Mouse (Mus musculus) liver, embryonic 15.5 days (tissue): ENCODE results near the gene Ube4a. TPM values are rescaled to one million over a fixed set of nuclear protein-coding genes. Genes with fewer than 3 reads are reported as not detected.

ENCODE experiments used
- ATAC-seq: fragments of 200-750 bp; cut with Nextera tagmentation; 2 replicates; pipeline ENCODE4 v1.8.0; 2017; ENCODE audit warnings: moderate number of reproducible peaks, mild to moderate bottlenecking, moderate library complexity; ENCODE audit not compliant: insufficient read depth
- H3K27ac ChIP-seq: fragments of 300-500 bp; sonication (generic); replicated peaks from 2 replicates; pipeline ENCODE4 v1.5.1; 2015; ENCODE audit warnings: mild to moderate bottlenecking, inconsistent platforms
- H3K27me3 ChIP-seq: fragments of 300-500 bp; sonication (generic); 2 replicates; pipeline ENCODE4 v1.6.1; 2015; ENCODE audit warnings: mild to moderate bottlenecking, inconsistent platforms
- H3K36me3 ChIP-seq: fragments of 300-500 bp; sonication (generic); replicated peaks from 2 replicates; pipeline ENCODE4 v1.6.1; 2015; ENCODE audit warnings: moderate library complexity, mild to moderate bottlenecking, inconsistent platforms
- H3K4me1 ChIP-seq: fragments of 300-500 bp; sonication (generic); replicated peaks from 2 replicates; pipeline ENCODE4 v1.6.1; 2015; ENCODE audit warnings: inconsistent platforms
- H3K4me2 ChIP-seq: fragments of 300-500 bp; sonication (generic); 2 replicates; pipeline ENCODE4 v1.6.1; 2015; ENCODE audit warnings: moderate library complexity, mild to moderate bottlenecking, inconsistent platforms
- H3K4me3 ChIP-seq: fragments of 300-500 bp; sonication (generic); replicated peaks from 2 replicates; pipeline ENCODE4 v1.5.1; 2015; ENCODE audit warnings: mild to moderate bottlenecking, inconsistent platforms
- H3K9ac ChIP-seq: fragments of 300-500 bp; sonication (generic); 2 replicates; pipeline ENCODE4 v1.6.1; 2015; ENCODE audit warnings: moderate library complexity, mild to moderate bottlenecking, inconsistent platforms
- H3K9me3 ChIP-seq: fragments of 300-500 bp; sonication (generic); replicated peaks from 2 replicates; pipeline ENCODE4 v1.6.1; 2016; ENCODE audit warnings: inconsistent platforms
- WGBS: fragments of 180-500 bp; shearing (Covaris S2); methylation state at CpG from one replicate; pipeline ENCODE4 v1.1.7; 2015; ENCODE audit warnings: mixed read lengths; ENCODE audit not compliant: insufficient replicate concordance; 5-methylcytosine and 5-hydroxymethylcytosine counted together
- polyA plus RNA-seq: library from polyadenylated mRNA; unstranded; fragments of >200 nt; fragmentation: Nextera tagmentation; extraction: Ambion mirVana; gene quantifications from 2 replicates; pipeline ENCODE4 v1.2.1, GENCODE M21; 2015

Gene Ube4a
- polyA plus RNA-seq = 10.3 and 10.9 TPM in 2 replicates

DNA sequence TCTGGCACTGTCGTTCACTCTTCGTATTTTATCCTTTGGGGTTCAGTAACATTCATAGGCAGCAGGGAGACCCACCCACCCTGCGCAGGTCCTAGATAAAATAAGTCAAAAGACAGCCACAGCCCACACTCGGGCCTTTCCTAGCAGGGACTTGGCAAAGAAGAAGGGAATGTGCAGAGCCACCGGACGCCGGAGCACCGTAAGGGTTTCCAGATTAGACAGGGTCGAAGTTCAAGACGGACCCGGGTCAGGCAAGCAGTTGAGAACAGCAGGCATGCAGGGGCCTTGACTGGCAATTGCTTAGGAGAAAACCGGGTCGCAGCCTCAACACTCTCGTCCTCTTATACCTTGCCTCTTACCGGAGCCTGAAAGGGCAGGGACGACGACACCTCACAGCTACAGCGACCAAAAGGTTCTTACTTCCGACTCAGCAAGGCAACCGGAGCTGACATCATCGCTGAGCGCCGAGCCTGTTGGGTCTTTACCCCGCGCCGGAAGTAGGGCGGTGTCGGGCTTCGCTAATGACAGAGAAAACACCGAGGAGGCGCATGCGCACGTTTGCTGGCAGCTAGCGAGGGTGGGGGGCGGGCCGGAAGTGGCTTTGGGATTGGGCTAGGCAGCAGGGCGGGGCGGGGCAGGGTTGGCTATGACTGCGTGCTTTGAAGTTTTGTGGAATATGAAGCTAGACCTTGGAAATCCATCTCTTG, at the start of gene Ube4a:
Ube4a (minus strand) TSS at position 475 of the 707 bp plus-strand sequence.
- H3K4me3 ChIP-seq = peak within 1 kb of the TSS; percentile 83
- H3K9me3 ChIP-seq = no peaks in the 10 kb centered on the region
- under 1% methylated on average over 39 of the region's 39 CpGs for WGBS

DNA sequence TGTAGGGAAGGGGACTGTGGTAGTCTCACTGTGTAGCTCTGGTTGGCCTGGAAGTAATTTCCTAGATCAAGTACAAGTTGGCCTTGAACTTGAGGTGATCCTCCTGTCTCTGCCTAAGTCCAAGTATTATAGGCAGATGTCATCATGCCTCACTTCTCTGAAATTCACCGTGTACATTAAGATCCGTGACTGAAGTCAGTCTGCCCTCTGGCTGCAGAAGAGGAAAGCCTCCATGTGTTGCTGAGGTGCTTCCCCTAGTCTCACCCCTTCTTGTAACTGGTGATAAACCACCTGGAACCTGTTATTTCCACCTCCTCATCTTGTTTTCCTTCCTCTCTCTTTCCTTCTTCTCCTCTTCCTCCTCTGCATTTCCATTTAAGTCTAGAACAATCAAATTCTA, 49.5 kb upstream of the Ube4a start:
- Histone ChIP-seq H3K36me3 (no peaks in the 10 kb centered on the region), H3K9me3 (no peaks in the 10 kb centered on the region), H3K9ac (no peak overlapping the region), H3K4me3 (no peak overlapping the region), H3K4me1 (no peaks in the 10 kb centered on the region), H3K27ac (no peak overlapping the region), H3K27me3 (0 out of 2 replicates have a peak, but pooled peaks cover 5% of the 10 kb centered on the region), H3K4me2 (no peak overlapping the region)
- 36% methylated on average over 2 of the region's 2 CpGs for WGBS
- no peak for ATAC-seq

More for the DNA sequence above, at the start of gene Ube4a:
- Histone ChIP-seq H3K27me3 (peaks cover 6% of the 10 kb centered on the region), H3K27ac (peak within 1 kb of the TSS; percentile 83), H3K4me1 (peaks cover 27% of the 10 kb centered on the region), H3K36me3 (peaks cover 26% of the 10 kb centered on the region), H3K4me2 (peak within 1 kb of the TSS; percentile 86), H3K9ac (peak within 1 kb of the TSS; percentile 75)
- ATAC-seq = peak; percentile 95

DNA sequence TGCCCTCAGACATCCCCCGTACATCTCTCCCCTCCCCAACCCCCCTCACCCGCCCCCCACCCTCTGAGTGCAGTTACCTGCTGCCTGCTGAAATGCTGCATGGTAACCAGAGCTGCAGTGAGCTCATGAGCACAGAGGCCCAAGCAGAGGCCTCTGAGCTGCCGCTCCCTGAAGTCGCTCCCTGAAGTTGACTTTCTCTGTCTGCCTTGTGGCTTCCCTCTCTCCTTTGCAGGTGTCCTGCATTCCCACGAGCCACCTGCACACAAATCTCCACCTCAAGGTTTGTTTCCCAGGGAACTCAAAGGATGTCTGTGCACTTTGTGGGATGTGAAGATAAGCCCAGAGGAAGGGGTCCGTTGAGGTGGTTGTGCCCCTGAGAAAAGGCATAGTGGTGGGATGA, 45.9 kb upstream of the Ube4a start:
- no peak overlapping the region for H3K9ac ChIP-seq
- 40% methylated on average over 6 of the region's 6 CpGs for WGBS

DNA sequence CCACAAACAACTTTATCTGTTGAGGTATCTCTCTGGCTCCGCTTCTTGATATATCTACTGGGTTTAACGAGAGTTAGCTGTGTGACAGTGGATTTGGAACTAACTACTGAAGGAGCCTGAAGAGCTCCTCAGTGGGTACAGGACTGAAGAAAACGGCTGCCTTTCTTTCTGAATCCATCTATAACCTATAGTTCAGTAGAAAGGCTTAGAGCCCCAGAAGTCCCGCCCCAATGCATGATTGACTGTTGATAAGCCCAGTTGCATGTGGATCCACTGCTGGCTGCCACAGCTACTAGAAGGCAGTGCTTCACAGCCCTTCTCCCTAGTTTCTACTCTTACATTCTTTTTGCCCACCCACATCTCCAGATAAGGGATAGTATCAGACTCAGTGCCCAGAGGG, 45.1 kb upstream of the Ube4a start:
- Histone ChIP-seq H3K36me3 (no peaks in the 10 kb centered on the region), H3K27ac (no peak overlapping the region), H3K9ac (no peak overlapping the region), H3K4me1 (no peaks in the 10 kb centered on the region), H3K4me3 (no peak overlapping the region), H3K4me2 (no peak overlapping the region), H3K9me3 (no peaks in the 10 kb centered on the region), H3K27me3 (peaks cover 6% of the 10 kb centered on the region; the same call in 1 of the 2 replicates)
- 34% methylated on average over 4 of the region's 4 CpGs for WGBS
- no peak for ATAC-seq

More for the DNA sequence above, 45.9 kb upstream of the Ube4a start:
- ATAC-seq = no peak
- H3K4me2 ChIP-seq = no peak overlapping the region
- no peaks in the 10 kb centered on the region for H3K9me3 ChIP-seq
- H3K27ac ChIP-seq = no peak overlapping the region
- no peaks in the 10 kb centered on the region for H3K36me3 ChIP-seq
- no peak overlapping the region for H3K4me3 ChIP-seq
- no peaks in the 10 kb centered on the region for H3K4me1 ChIP-seq
- peaks cover 6% of the 10 kb centered on the region; the same call in 1 of the 2 replicates for H3K27me3 ChIP-seq

DNA sequence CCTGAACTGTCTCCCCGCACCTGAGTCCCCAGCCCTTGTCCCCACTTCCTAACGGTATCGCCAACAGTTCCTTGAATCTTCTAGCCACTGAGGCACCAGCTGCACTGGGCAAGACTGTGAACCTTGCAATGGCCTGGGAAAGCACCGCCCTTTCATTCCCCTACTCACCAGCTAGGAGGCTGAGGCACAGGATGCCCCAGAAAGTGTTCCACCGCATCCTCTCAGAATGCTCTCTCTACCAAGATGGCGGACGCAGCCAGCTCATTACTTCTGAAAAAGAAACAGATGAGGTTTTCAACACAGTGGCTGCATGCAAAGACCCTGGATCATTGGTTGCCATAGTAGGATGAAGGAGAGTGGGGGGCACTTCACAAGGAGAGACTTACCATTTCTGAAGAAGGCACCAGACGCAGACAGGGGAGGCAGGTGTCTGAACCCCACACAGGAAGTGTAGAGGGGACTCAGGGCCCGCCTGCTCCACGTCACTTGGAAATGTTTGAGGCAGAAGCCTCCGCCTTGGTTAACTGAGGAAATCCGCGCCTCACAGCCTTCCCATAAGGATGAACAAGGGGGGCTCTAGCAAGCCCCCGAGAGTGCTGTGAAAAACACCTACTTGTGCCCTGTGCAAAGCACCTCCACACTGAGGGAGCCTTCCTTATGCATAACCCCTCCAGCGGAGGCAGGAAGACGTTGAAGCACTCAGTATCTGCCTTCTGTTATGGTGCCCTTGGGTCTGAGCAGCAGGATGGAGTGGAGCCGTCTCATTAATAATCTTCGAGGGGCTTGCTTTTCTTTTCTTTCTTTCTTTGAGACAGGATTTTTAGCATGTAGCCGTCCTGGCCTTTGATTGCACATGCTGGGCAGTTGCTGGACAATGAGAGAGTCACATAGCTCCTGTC, 44.0 kb upstream of the Ube4a start, which contains the start of gene Cd3e:
Cd3e (minus strand) TSS at position 448 of the 899 bp plus-strand sequence.
- ATAC-seq = no peak
- H3K4me3 ChIP-seq = no peak within 1 kb of the TSS

DNA sequence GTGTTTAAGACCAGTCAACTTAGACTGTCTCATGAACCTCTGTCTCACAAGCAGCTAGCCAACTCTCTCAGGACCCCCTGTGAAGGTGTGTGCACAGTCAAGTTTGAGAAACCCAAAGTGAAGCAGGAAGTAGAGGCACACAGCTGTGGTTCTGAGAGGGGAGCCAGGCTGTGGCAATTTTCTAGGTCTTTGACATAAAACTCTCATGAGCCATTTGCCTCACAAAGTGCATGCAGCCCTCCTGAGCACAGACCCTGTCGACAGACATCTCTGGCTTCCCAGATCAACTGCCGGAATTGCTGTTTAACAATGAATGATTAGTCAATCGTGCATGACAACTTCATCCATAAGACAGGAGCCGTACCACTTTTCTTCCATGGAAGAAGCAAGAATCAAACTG, 42.9 kb upstream of the Ube4a start:
- Histone ChIP-seq H3K4me3 (no peak overlapping the region), H3K27ac (no peak overlapping the region), H3K4me1 (no peaks in the 10 kb centered on the region), H3K4me2 (no peak overlapping the region), H3K27me3 (peaks cover 6% of the 10 kb centered on the region; the same call in 1 of the 2 replicates), H3K9me3 (no peaks in the 10 kb centered on the region), H3K9ac (no peak overlapping the region), H3K36me3 (no peaks in the 10 kb centered on the region)
- ATAC-seq = no peak
- WGBS = 77% methylated on average over 4 of the region's 4 CpGs

More for the DNA sequence above, 44.0 kb upstream of the Ube4a start, which contains the start of gene Cd3e:
- no peaks in the 10 kb centered on the region for H3K36me3 ChIP-seq
- no peaks in the 10 kb centered on the region for H3K9me3 ChIP-seq
- WGBS = 72% methylated on average over 19 of the region's 19 CpGs
- H3K4me1 ChIP-seq = no peaks in the 10 kb centered on the region
- no peak within 1 kb of the TSS for H3K9ac ChIP-seq
- H3K27ac ChIP-seq = no peak within 1 kb of the TSS
- H3K27me3 ChIP-seq = peaks cover 6% of the 10 kb centered on the region; the same call in 1 of the 2 replicates
- H3K4me2 ChIP-seq = no peak within 1 kb of the TSS

DNA sequence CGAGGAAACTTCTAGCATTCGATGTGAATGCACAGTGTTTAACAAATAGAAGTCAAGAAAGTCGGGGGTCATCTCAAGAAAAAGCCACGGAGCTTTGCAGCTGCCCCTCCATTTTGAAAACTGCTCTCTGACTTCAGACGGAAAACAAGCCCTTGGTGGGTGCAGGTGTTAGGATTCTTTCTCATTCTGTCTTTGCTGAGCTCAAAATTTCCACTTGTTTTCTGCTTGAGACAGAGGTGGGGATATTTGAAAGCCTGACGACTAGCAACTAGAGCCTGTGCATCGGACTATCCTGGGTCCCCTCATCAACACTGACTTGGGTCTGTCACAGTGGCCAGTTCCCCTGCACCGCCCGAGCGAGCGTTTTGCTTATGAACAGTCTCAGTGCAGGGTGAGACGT, 42.0 kb upstream of the Ube4a start:
- WGBS = 53% methylated on average over 12 of the region's 12 CpGs
- no peak for ATAC-seq
- H3K9ac ChIP-seq = no peak overlapping the region
- H3K27ac ChIP-seq = no peak overlapping the region
- H3K36me3 ChIP-seq = no peaks in the 10 kb centered on the region
- peaks cover 11% of the 10 kb centered on the region; the same call in 1 of the 2 replicates for H3K27me3 ChIP-seq
- H3K4me2 ChIP-seq = no peak overlapping the region
- H3K4me1 ChIP-seq = no peaks in the 10 kb centered on the region
- no peak overlapping the region for H3K4me3 ChIP-seq
- H3K9me3 ChIP-seq = no peaks in the 10 kb centered on the region

DNA sequence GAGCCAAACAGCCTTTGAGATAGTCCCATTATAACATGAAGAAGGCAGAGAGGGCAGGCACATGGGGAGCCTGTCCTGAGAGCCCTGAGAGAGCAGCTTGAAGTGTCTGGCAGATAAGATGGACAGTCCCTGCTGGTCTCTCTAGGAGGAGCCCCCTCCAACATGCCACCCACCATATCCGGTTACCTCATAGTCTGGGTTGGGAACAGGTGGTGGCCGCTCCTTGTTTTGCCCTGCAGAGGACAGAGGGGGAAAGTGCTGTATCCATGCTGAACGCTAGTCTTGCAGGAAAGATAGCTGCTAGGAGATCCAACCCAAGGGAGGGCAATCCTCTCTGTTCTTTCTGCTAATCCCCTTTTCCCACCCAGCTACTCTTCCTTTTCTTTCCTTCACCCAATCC, 34.8 kb upstream of the Ube4a start:
- Histone ChIP-seq H3K27me3 (peaks cover 26% of the 10 kb centered on the region; the same call in 1 of the 2 replicates), H3K9me3 (no peaks in the 10 kb centered on the region), H3K36me3 (no peaks in the 10 kb centered on the region), H3K4me2 (no peak overlapping the region), H3K4me3 (no peak overlapping the region), H3K9ac (no peak overlapping the region), H3K27ac (no peak overlapping the region), H3K4me1 (no peaks in the 10 kb centered on the region)
- ATAC-seq = no peak
- 58% methylated on average over 3 of the region's 3 CpGs for WGBS

DNA sequence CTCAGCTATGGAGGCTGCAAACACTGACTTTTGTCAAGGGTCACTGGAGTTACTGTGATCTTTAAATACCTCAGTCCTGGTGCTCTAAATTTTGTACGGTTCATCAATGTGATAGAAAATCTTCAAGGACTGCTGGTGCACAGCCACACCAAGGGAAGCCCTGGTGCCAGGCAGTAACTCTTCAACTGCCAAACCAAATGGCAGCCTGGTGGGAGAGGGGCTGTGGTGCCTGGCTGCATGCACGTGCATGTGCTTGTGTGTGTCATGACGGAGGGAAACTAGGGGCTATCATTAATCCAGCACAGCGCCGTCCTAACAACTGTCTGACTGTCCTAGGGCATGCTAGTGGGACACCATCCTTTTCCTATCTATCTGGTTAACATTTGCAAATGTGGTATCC, 34.4 kb upstream of the Ube4a start:
- Histone ChIP-seq H3K36me3 (no peaks in the 10 kb centered on the region), H3K4me2 (no peak overlapping the region), H3K9me3 (no peaks in the 10 kb centered on the region), H3K4me1 (no peaks in the 10 kb centered on the region), H3K27ac (no peak overlapping the region), H3K9ac (no peak overlapping the region), H3K27me3 (peaks cover 26% of the 10 kb centered on the region; the same call in 1 of the 2 replicates), H3K4me3 (no peak overlapping the region)
- ATAC-seq = no peak
- WGBS = 69% methylated on average over 5 of the region's 5 CpGs

DNA sequence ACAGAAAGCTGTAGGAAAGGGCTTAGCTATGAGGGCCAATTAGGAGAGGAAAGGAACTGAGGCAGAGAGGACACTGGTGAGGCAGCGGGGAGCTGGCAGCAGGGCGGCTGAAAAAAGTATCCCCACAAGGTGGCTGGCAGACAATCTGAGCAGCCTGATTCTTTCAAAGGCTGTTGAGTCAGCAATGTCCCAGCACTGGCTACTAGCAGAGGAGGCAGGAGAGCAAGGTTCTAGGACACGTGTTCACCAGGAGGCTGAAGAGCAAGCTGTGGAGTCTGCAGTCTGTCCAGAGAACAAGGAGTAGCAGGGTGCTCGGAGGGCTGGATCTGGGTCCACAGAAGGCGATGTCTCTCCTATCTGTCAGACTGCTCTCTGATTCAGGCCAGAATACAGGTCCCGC, 33.8 kb upstream of the Ube4a start:
- Histone ChIP-seq H3K27ac (no peak overlapping the region), H3K4me2 (no peak overlapping the region), H3K9ac (no peak overlapping the region), H3K4me3 (no peak overlapping the region), H3K36me3 (no peaks in the 10 kb centered on the region), H3K27me3 (peaks cover 26% of the 10 kb centered on the region; the same call in 1 of the 2 replicates), H3K9me3 (no peaks in the 10 kb centered on the region), H3K4me1 (no peaks in the 10 kb centered on the region)
- no peak for ATAC-seq
- 44% methylated on average over 6 of the region's 6 CpGs for WGBS

DNA sequence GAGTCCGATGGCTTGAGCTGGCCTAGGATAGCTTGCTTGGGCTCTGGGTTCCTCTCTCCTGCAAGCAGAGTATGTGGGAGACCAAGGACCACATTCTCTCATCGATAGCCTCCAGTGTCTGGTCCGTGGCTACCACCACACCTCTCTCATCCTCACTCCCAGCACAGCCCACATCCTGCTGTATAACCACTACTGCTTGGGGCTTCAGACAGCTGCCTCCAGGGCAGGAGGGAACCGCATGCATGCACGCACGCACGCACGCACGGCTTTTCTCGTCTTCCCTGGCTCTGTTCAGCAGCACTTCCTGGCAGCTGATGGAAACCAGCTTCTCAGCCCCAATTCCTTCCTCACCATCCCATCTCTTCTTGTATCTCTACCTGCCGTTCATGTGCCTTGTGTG, 32.7 kb upstream of the Ube4a start:
- ATAC-seq = no peak
- no peak overlapping the region for H3K4me2 ChIP-seq
- H3K27ac ChIP-seq = no peak overlapping the region
- no peaks in the 10 kb centered on the region for H3K9me3 ChIP-seq
- no peaks in the 10 kb centered on the region for H3K4me1 ChIP-seq
- no peaks in the 10 kb centered on the region for H3K36me3 ChIP-seq
- no peak overlapping the region for H3K9ac ChIP-seq
- 35% methylated on average over 11 of the region's 11 CpGs for WGBS
- H3K4me3 ChIP-seq = no peak overlapping the region
- H3K27me3 ChIP-seq = peaks cover 26% of the 10 kb centered on the region; the same call in 1 of the 2 replicates
